Mouse (Mus musculus): ENCODE data around the gene Actr6.

GRCm38 (mm10) chr10:89744341-89744740, 12.2 kb upstream of the Actr6 start:
- TF ChIP-seq CTCF (IDR thresholded peaks at IDR 0.05; ENCODE audit: low read depth, low read length): no peak
- TF ChIP-seq POLR2A (IDR thresholded peaks at IDR 0.05; ENCODE audit: extremely low read depth, insufficient read depth, low read length): no peak

Measured in liver, adult 2 months (tissue).